Mouse (Mus musculus) lung, embryonic 15.5 days (tissue): ENCODE results near the gene Lrwd1. TPM values are rescaled to one million over a fixed set of nuclear protein-coding genes. Genes with fewer than 3 reads are reported as not detected.
"Not testable (repeated sequence)": the region's sequence is repeated elsewhere in the genome, so short reads cannot be mapped to it uniquely, and the experiment has no call there.

Experiments
- ATAC-seq: fragments of 200-750 bp; cut with Nextera tagmentation; 2 replicates; pipeline ENCODE4 v1.8.0; 2017; ENCODE audit warnings: moderate number of reproducible peaks, borderline replicate concordance; ENCODE audit not compliant: low FRiP score, low TSS enrichment; ENCODE audit errors: extremely low read depth
- H3K27ac ChIP-seq: fragments of 300-500 bp; sonication (generic); 2 replicates; pipeline ENCODE4 v1.5.1; 2015; ENCODE audit warnings: moderate library complexity, mild to moderate bottlenecking, inconsistent platforms
- H3K27me3 ChIP-seq: fragments of 300-500 bp; sonication (generic); 2 replicates; pipeline ENCODE4 v1.6.1; 2015; ENCODE audit warnings: inconsistent platforms
- H3K36me3 ChIP-seq: fragments of 300-500 bp; sonication (generic); 2 replicates; pipeline ENCODE4 v1.6.1; 2015; ENCODE audit warnings: inconsistent platforms
- H3K4me1 ChIP-seq: fragments of 300-500 bp; sonication (generic); 2 replicates; pipeline ENCODE4 v1.6.1; 2015; ENCODE audit warnings: inconsistent platforms
- H3K4me2 ChIP-seq: fragments of 300-500 bp; sonication (generic); 2 replicates; pipeline ENCODE4 v1.6.1; 2015; ENCODE audit warnings: inconsistent platforms, mild to moderate bottlenecking, moderate library complexity
- H3K4me3 ChIP-seq: fragments of 300-500 bp; sonication (generic); 2 replicates; pipeline ENCODE4 v1.5.1; 2015; ENCODE audit warnings: mild to moderate bottlenecking, inconsistent platforms
- H3K9ac ChIP-seq: fragments of 300-500 bp; sonication (generic); 2 replicates; pipeline ENCODE4 v1.6.1; 2015; ENCODE audit warnings: inconsistent platforms
- H3K9me3 ChIP-seq: fragments of 300-500 bp; sonication (generic); 2 replicates; pipeline ENCODE4 v1.6.1; 2016; ENCODE audit warnings: inconsistent platforms
- WGBS: fragments of 180-500 bp; shearing (Covaris S2); methylation state at CpG from one replicate; pipeline ENCODE4 v1.1.7; 2015; 5-methylcytosine and 5-hydroxymethylcytosine counted together
- polyA plus RNA-seq: library from polyadenylated mRNA; unstranded; fragments of >200 nt; fragmentation: Nextera tagmentation; extraction: Ambion mirVana; gene quantifications from 2 replicates; pipeline ENCODE4 v1.2.1, GENCODE M21; 2015

Lrwd1 gene
- polyA plus RNA-seq, 1 experiment from 2014 or later, result 37.5 TPM

- no peak overlapping the region for H3K9ac ChIP-seq
- peaks cover 25% of the 10 kb centered on the region for H3K36me3 ChIP-seq
- H3K27ac ChIP-seq, result no peak overlapping the region
- no peak for ATAC-seq
- no peak overlapping the region for H3K4me2 ChIP-seq
- H3K4me1 ChIP-seq, result no peaks in the 10 kb centered on the region
- H3K27me3 ChIP-seq, result no peaks in the 10 kb centered on the region
- WGBS, result 48% methylated on average over 12 of the region's 12 CpGs
- H3K4me3 ChIP-seq, result no peak overlapping the region
- no peaks in the 10 kb centered on the region for H3K9me3 ChIP-seq
These were observed 8.9 kb upstream of the Lrwd1 start for GRCm38 (mm10) chr5:136144606-136145430.

GRCm38 (mm10) chr5:136143161-136143755 lies 7.4 kb upstream of the Lrwd1 start:
- Histone ChIP-seq H3K27ac (no peak overlapping the region), H3K9me3 (no peaks in the 10 kb centered on the region), H3K4me2 (no peak overlapping the region), H3K9ac (no peak overlapping the region), H3K4me1 (no peaks in the 10 kb centered on the region), H3K36me3 (peaks cover 34% of the 10 kb centered on the region), H3K4me3 (no peak overlapping the region), H3K27me3 (no peaks in the 10 kb centered on the region)
- 86% methylated on average over 6 of the region's 6 CpGs for WGBS
- ATAC-seq, result no peak

- no peaks in the 10 kb centered on the region for H3K9me3 ChIP-seq
- H3K27me3 ChIP-seq, result no peaks in the 10 kb centered on the region
- no peak overlapping the region for H3K4me3 ChIP-seq
- no peak overlapping the region for H3K27ac ChIP-seq
- no peak for ATAC-seq
- no peak overlapping the region for H3K4me2 ChIP-seq
- H3K36me3 ChIP-seq, result peaks cover 34% of the 10 kb centered on the region
- H3K9ac ChIP-seq, result no peak overlapping the region
- WGBS, result 79% methylated on average over 5 of the region's 5 CpGs
- no peaks in the 10 kb centered on the region for H3K4me1 ChIP-seq
These were observed 6.9 kb upstream of the Lrwd1 start for GRCm38 (mm10) chr5:136142746-136143145.

- Histone ChIP-seq H3K9ac (no peak overlapping the region), H3K4me1 (peaks cover 13% of the 10 kb centered on the region), H3K27me3 (no peaks in the 10 kb centered on the region), H3K4me3 (no peak overlapping the region), H3K9me3 (no peaks in the 10 kb centered on the region), H3K36me3 (peaks cover 34% of the 10 kb centered on the region), H3K4me2 (no peak overlapping the region), H3K27ac (no peak overlapping the region)
- no peak for ATAC-seq
- WGBS, result 94% methylated on average over 10 of the region's 10 CpGs
These were observed 4.2 kb upstream of the Lrwd1 start for GRCm38 (mm10) chr5:136140057-136140482.

- H3K36me3 ChIP-seq, result peaks cover 34% of the 10 kb centered on the region
- H3K4me1 ChIP-seq, result peaks cover 20% of the 10 kb centered on the region
- 91% methylated on average over 13 of the region's 13 CpGs for WGBS
- no peak overlapping the region for H3K9ac ChIP-seq
- ATAC-seq, result no peak
- H3K9me3 ChIP-seq, result no peaks in the 10 kb centered on the region
- no peak overlapping the region for H3K4me3 ChIP-seq
- H3K27me3 ChIP-seq, result no peaks in the 10 kb centered on the region
- H3K27ac ChIP-seq, result no peak overlapping the region
- H3K4me2 ChIP-seq, result no peak overlapping the region
These were observed 3.5 kb upstream of the Lrwd1 start for GRCm38 (mm10) chr5:136139393-136139792.

GRCm38 (mm10) chr5:136137658-136138274 lies 1.9 kb upstream of the Lrwd1 start:
- Histone ChIP-seq H3K9ac (no peak overlapping the region), H3K4me1 (peaks cover 20% of the 10 kb centered on the region), H3K27me3 (no peaks in the 10 kb centered on the region), H3K9me3 (no peaks in the 10 kb centered on the region), H3K4me2 (0 out of 2 replicates have a peak overlapping the region, but pooled peaks have one; percentile 73), H3K36me3 (peaks cover 39% of the 10 kb centered on the region), H3K27ac (no peak overlapping the region), H3K4me3 (peak overlapping the region; percentile 72; the same call in 1 of the 2 replicates)
- ATAC-seq, result no peak
- 68% methylated on average over 13 of the region's 13 CpGs for whole genome bisulfite sequencing

- Histone ChIP-seq H3K27me3 (no peaks in the 10 kb centered on the region), H3K27ac (peak overlapping the region; percentile 55), H3K4me1 (peaks cover 20% of the 10 kb centered on the region), H3K9ac (peak overlapping the region; percentile 63), H3K4me3 (peak overlapping the region; percentile 72), H3K4me2 (peak overlapping the region; percentile 73), H3K9me3 (no peaks in the 10 kb centered on the region), H3K36me3 (peaks cover 30% of the 10 kb centered on the region)
- WGBS, result 5% methylated on average over 20 of the region's 20 CpGs
- ATAC-seq, result no peak
These were observed 567 bp upstream of the Lrwd1 start for GRCm38 (mm10) chr5:136136292-136136990.

- peaks cover 11% of the 10 kb centered on the region for H3K4me1 ChIP-seq
- no peak overlapping the region for H3K4me2 ChIP-seq
- no peak overlapping the region for H3K9ac ChIP-seq
- H3K36me3 ChIP-seq, result peaks cover 60% of the 10 kb centered on the region
- no peak overlapping the region for H3K27ac ChIP-seq
- no peak for ATAC-seq
- no peak overlapping the region for H3K4me3 ChIP-seq
- no peaks in the 10 kb centered on the region for H3K27me3 ChIP-seq
- 84% methylated on average over 10 of the region's 10 CpGs for WGBS
- no peaks in the 10 kb centered on the region for H3K9me3 ChIP-seq
These were observed 13.7 kb downstream of the Lrwd1 start for GRCm38 (mm10) chr5:136122165-136122564.

- Histone ChIP-seq H3K4me2 (peak overlapping the region; percentile 67), H3K4me3 (peak overlapping the region; percentile 86), H3K27me3 (no peaks in the 10 kb centered on the region), H3K4me1 (peaks cover 18% of the 10 kb centered on the region), H3K9me3 (no peaks in the 10 kb centered on the region), H3K36me3 (peaks cover 23% of the 10 kb centered on the region), H3K9ac (peak overlapping the region; percentile 89), H3K27ac (no peak overlapping the region)
- WGBS, result under 1% methylated on average over 22 of the region's 22 CpGs
- ATAC-seq, result peak; percentile 35; the same call in 1 of the 2 replicates
These were observed 19.1 kb downstream of the Lrwd1 start for GRCm38 (mm10) chr5:136116784-136117112.

- Histone ChIP-seq H3K27ac (no peak within 1 kb of the TSS), H3K9ac (peak within 1 kb of the TSS; percentile 89), H3K9me3 (no peaks in the 10 kb centered on the region), H3K4me2 (peak within 1 kb of the TSS; percentile 67), H3K4me1 (peaks cover 18% of the 10 kb centered on the region), H3K36me3 (peaks cover 17% of the 10 kb centered on the region), H3K4me3 (peak within 1 kb of the TSS; percentile 86), H3K27me3 (no peaks in the 10 kb centered on the region)
- peak; percentile 96 for ATAC-seq
- WGBS, result 3% methylated on average over 42 of the region's 42 CpGs
These were observed 19.7 kb downstream of the Lrwd1 start, which contains the start of gene Polr2j for GRCm38 (mm10) chr5:136115891-136116783. Gene Polr2j, plus strand, starts transcription at chr5:136116631.

- H3K4me1 ChIP-seq, result peaks cover 18% of the 10 kb centered on the region
These were observed 22.3 kb downstream of the Lrwd1 start for GRCm38 (mm10) chr5:136113546-136113945.

More at GRCm38 (mm10) chr5:136113546-136113945, 22.3 kb downstream of the Lrwd1 start:
- H3K9me3 ChIP-seq, H3K27me3 ChIP-seq, H3K4me2 ChIP-seq, H3K36me3 ChIP-seq, H3K9ac ChIP-seq, H3K4me3 ChIP-seq, ATAC-seq, H3K27ac ChIP-seq: not testable (repeated sequence)
- WGBS, result 47% methylated on average over 4 of the region's 4 CpGs
